Mouse (Mus musculus): ENCODE data around the gene Rbpj. TPM values are rescaled to one million over a fixed set of nuclear protein-coding genes. Genes with fewer than 3 reads are reported as not detected.

The Rbpj gene
- polyA plus RNA-seq, 1 experiment from 2014 or later, result 56.1 TPM

DNA sequence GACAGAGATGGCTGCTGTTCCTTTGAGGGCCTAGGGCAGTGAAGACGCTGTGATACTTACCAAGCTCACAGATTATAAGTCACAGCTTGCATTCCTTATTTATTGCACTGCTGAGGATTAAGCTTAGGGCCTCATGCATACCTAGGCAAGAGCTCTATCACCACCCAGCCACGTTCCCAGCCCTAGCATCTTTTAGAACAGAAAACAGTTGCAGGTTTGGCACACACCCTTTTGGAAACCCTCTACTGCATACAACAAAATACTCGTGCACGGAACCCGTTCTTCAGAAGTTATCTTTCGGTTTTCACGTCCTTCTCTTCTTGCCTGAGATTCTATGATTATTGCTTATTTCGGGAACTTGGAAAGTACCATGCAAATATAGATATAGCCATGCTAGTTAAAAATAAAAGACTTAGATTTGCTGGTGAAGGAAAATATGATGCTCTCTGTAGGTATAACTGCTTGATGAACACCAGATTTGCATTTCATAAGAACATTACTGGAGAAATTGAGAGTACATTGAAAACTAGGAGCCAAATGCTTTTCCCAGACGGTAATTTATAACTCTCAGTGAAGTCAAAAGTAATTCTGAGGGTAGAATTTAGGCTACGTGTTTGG lies 111.4 kb downstream of the Rbpj start:
- WGBS, result 88% methylated on average over 10 of the region's 10 CpGs
- ATAC-seq (ENCODE audit: low FRiP score), result no peak
- H3K4me2 ChIP-seq (replicated peaks; ENCODE audit: low read depth, low read length), result no peak overlapping the region

DNA sequence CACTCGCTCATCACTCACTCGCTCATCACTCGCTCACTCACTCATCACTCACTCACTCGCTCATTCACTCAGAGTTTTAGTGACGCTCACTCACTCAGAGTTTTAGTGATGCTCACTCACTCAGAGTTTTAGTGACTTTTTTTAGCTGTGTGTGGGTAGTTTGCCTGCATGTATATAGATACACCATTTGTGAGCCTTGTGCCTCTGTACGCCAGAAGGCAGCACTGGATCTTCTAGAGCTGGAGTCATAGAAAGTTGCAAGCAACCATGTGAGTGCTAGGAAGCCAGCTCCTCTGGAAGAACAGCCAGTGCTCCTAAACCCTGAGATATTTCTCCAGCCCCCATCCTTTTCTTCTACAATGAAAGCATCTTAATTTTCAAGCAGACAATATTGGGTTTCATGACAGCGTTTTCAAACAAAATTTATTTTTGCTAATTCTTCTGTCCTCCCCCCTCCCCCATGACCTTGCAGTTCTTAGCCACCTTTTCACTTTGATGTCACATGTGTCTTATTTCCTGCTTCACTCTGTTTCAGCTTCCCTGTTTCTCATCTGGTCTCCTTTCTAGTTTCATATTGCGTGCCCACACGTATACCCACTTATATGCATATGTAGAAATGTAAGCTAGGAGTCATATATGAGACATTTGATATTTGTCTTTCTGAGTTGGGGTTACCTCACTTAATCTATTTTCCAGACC lies 118.3 kb downstream of the Rbpj start:
- Histone ChIP-seq H3K9ac (ENCODE audit: low read depth, low read length) (no peak overlapping the region), H3K4me3 (ENCODE audit: low read depth, low read length) (no peak overlapping the region), H3K27me3 (ENCODE audit: control insufficient read depth, insufficient read depth, low read length) (no peaks in the 10 kb centered on the region), H3K27ac (ENCODE audit: low read depth, low read length) (no peak overlapping the region), H3K4me1 (replicated peaks; ENCODE audit: control insufficient read depth, insufficient read depth, low read length) (no peaks in the 10 kb centered on the region), H3K9me3 (ENCODE audit: control insufficient read depth, low read length) (no peaks in the 10 kb centered on the region), H3K36me3 (ENCODE audit: control insufficient read depth, insufficient read depth, low read length) (no peaks in the 10 kb centered on the region), H3K4me2 (replicated peaks; ENCODE audit: low read depth, low read length) (no peak overlapping the region)
- 88% methylated on average over 9 of the region's 9 CpGs for WGBS
- ATAC-seq (ENCODE audit: low FRiP score) (no peak), DNase-seq (ENCODE audit: low spot score) (no peak)

More for the DNA sequence above, 111.4 kb downstream of the Rbpj start:
- Histone ChIP-seq H3K9me3 (ENCODE audit: control insufficient read depth, low read length) (no peaks in the 10 kb centered on the region), H3K4me3 (ENCODE audit: low read depth, low read length) (no peak overlapping the region), H3K36me3 (ENCODE audit: control insufficient read depth, insufficient read depth, low read length) (no peaks in the 10 kb centered on the region), H3K27me3 (ENCODE audit: control insufficient read depth, insufficient read depth, low read length) (no peaks in the 10 kb centered on the region), H3K9ac (ENCODE audit: low read depth, low read length) (no peak overlapping the region), H3K4me1 (replicated peaks; ENCODE audit: control insufficient read depth, insufficient read depth, low read length) (no peaks in the 10 kb centered on the region), H3K27ac (ENCODE audit: low read depth, low read length) (no peak overlapping the region)
- DNase-seq (ENCODE audit: low spot score), result no peak

DNA sequence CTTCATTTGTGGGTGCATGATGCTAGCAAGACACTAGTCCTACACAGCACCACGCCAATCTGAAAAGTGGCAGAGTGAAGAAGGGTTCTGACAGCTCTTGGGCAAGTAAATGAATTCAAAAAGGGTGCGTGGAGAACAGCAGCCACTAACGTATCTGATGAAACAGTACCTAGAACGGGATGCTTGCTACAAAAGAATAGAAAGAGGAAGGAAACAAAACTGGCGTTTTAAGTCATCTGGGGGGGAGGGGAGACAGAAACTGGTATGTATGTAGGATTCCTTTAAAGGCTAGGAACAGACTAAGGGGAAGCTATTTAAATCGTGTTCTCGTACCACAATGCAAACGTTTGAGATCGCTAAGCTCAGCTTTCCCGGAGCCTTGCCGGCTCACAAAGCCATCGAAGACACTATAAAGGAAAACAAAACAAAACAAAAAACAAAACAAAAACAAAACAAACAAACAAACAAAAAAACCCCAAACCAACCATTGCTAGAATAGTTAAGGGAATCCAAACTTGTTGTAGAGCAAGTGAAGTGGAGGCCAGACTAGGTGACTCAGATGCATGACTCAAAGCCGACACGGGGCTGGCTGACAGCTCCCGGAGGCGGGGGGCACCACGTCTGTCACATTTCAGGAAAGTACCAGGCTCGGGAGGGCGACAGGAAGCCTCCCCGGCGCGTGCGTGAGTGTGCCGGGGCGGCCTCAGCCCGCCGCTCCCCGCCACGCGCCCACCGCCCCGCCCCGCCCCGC lies 122.6 kb downstream of the Rbpj start:
- H3K4me1 ChIP-seq (replicated peaks; ENCODE audit: control insufficient read depth, insufficient read depth, low read length), result no peaks in the 10 kb centered on the region
- H3K4me2 ChIP-seq (replicated peaks; ENCODE audit: low read depth, low read length), result peak overlapping the region; percentile 94
- no peaks in the 10 kb centered on the region for H3K27me3 ChIP-seq (ENCODE audit: control insufficient read depth, insufficient read depth, low read length)
- H3K4me3 ChIP-seq (ENCODE audit: low read depth, low read length), result peak overlapping the region; percentile 91
- H3K9ac ChIP-seq (ENCODE audit: low read depth, low read length), result peak overlapping the region; percentile 70
- H3K36me3 ChIP-seq (ENCODE audit: control insufficient read depth, insufficient read depth, low read length), result no peaks in the 10 kb centered on the region
- H3K9me3 ChIP-seq (ENCODE audit: control insufficient read depth, low read length), result no peaks in the 10 kb centered on the region
- H3K27ac ChIP-seq (ENCODE audit: low read depth, low read length), result peak overlapping the region; percentile 52
- WGBS, result 2% methylated on average over 26 of the region's 34 CpGs
- ATAC-seq (ENCODE audit: low FRiP score) (no peak; the same call in 1 of the 2 replicates), DNase-seq (ENCODE audit: low spot score) (peak; percentile 29)

DNA sequence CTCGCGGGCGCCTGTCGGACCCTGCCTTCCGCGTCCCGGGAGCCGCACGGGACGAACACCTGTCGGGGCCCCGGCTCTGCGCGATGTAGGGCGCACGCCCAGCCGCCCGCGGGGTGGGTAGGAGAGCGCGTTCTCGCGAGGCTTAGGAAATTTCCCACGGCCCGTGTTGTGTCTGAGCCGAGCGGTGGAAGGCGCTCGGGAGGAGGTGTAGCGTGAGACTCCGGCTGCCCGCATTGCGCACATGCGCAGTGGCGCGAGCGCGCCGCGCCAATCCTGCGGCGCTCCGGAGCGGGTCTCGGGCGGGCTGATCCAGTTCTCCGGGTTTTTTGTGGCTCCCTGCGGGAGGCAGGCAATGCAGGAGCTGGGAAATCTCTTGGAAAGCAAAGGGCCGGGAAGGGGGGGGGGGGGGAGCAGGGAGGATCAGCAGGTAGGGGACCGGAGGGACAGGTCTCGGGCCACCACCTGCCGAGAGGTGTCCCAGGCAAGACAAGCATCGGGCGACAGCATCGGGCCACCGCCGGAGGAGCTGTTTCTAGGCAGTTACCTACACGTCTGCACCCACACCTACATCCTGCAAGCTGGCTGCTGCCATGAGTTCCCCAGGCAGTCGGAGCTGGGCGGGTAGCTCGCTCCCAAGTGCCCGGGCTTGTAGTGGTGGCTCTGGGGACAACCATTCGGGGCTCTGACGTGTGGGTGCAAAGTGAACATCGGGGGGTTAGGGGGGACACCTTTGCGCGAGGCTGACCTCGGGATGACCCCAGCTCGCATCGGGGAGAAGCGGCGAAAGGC lies 123.4 kb downstream of the Rbpj start:
- H3K27ac ChIP-seq (ENCODE audit: low read depth, low read length), result peak overlapping the region; percentile 92
- H3K4me1 ChIP-seq (replicated peaks; ENCODE audit: control insufficient read depth, insufficient read depth, low read length), result no peaks in the 10 kb centered on the region; the same call in 1 of the 2 replicates
- DNase-seq (ENCODE audit: low spot score) (peak; percentile 98), ATAC-seq (ENCODE audit: low FRiP score) (peak; percentile 87)
- H3K27me3 ChIP-seq (ENCODE audit: control insufficient read depth, insufficient read depth, low read length), result no peaks in the 10 kb centered on the region
- WGBS, result under 1% methylated on average over 68 of the region's 72 CpGs
- H3K36me3 ChIP-seq (ENCODE audit: control insufficient read depth, insufficient read depth, low read length), result no peaks in the 10 kb centered on the region
- H3K4me2 ChIP-seq (replicated peaks; ENCODE audit: low read depth, low read length), result peak overlapping the region; percentile 94
- peak overlapping the region; percentile 91 for H3K4me3 ChIP-seq (ENCODE audit: low read depth, low read length)
- H3K9me3 ChIP-seq (ENCODE audit: control insufficient read depth, low read length), result no peaks in the 10 kb centered on the region
- peak overlapping the region; percentile 99 for H3K9ac ChIP-seq (ENCODE audit: low read depth, low read length)

DNA sequence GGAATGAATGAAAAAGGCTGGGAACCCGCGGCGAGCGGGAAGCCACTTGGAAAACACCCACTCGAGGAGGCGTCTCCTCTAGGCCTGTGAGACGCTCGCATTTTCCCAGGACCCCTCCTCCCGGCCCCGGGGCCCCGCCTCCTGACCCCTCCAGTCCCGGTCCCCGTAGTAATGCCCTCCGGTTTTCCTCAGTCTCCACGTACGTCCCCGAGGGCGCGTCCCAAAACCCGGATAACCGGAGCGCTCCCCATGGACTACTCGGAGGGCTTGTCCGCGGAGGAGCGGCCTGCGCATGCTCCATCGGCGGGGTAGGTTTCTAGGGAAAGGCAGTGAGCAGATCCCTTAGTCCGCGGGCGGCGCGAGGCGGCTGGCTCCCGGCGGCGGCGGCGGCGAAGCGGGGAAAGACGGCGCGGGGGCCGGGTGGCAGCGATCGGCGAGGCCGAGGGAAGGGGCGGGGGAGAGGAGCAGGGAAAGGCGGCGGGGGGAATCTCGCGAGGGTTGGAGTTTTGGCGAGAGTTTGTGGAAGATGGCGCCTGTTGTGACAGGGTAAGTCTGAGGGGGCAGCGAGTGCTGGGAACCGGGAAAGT lies 124.3 kb downstream of the Rbpj start:
- H3K4me3 ChIP-seq (ENCODE audit: low read depth, low read length), result peak overlapping the region; percentile 91
- peak; percentile 91 for ATAC-seq (ENCODE audit: low FRiP score)
- H3K27me3 ChIP-seq (ENCODE audit: control insufficient read depth, insufficient read depth, low read length), result no peaks in the 10 kb centered on the region
- H3K4me2 ChIP-seq (replicated peaks; ENCODE audit: low read depth, low read length), result peak overlapping the region; percentile 94
- H3K36me3 ChIP-seq (ENCODE audit: control insufficient read depth, insufficient read depth, low read length), result no peaks in the 10 kb centered on the region
- peak overlapping the region; percentile 99 for H3K9ac ChIP-seq (ENCODE audit: low read depth, low read length)
- no peaks in the 10 kb centered on the region; the same call in 1 of the 2 replicates for H3K4me1 ChIP-seq (replicated peaks; ENCODE audit: control insufficient read depth, insufficient read depth, low read length)
- H3K27ac ChIP-seq (ENCODE audit: low read depth, low read length), result peak overlapping the region; percentile 92
- no peaks in the 10 kb centered on the region for H3K9me3 ChIP-seq (ENCODE audit: control insufficient read depth, low read length)
- WGBS, result under 1% methylated on average over 56 of the region's 59 CpGs
- peak; percentile 97 for DNase-seq (ENCODE audit: low spot score)

DNA sequence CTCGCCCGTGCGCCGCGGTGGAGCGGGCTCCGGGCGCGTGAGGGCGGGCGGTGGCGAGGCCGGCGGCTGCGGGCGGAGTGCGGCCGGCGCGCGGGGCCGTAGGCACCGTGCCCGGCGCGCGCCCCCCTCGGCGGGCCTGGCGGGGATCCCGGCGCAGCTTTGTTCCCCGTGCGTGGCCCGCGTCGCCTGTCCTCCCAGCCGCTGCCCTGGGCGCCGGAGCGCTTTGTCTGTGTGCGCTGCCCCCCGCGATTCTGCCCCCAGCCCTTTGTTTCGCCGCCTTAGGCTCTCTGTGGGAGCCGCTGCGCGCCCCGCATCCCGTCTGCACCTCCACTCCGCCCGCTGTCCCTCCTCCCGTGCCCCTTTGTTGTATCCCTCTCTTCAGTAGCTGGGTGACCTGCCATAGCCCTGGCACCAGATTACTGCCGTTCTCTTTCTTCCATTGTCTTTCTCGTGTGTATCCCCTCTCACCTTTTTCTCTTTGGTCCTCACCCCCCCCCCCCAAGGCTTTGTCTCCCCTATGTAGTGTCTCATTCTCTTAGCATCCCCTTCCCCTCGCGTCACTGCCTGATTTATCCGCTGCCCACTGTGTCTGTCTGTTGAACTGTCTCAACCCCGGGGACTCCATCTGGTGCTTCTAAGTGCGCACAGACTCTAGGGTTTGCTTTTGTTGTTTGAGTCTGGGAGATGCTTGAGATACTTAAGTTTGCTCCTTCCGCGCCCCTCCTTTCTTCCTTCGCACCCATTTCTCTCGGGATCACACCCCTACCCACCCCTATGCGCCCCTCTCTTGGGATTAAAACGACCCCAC lies 125.1 kb downstream of the Rbpj start:
- ATAC-seq (ENCODE audit: low FRiP score) (peak; percentile 30; the same call in 1 of the 2 replicates), DNase-seq (ENCODE audit: low spot score) (peak; percentile 75)
- WGBS, result under 1% methylated on average over 36 of the region's 67 CpGs
- Histone ChIP-seq H3K9ac (ENCODE audit: low read depth, low read length) (peak overlapping the region; percentile 99), H3K27me3 (ENCODE audit: control insufficient read depth, insufficient read depth, low read length) (no peaks in the 10 kb centered on the region), H3K9me3 (ENCODE audit: control insufficient read depth, low read length) (no peaks in the 10 kb centered on the region), H3K36me3 (ENCODE audit: control insufficient read depth, insufficient read depth, low read length) (no peaks in the 10 kb centered on the region), H3K4me1 (replicated peaks; ENCODE audit: control insufficient read depth, insufficient read depth, low read length) (no peaks in the 10 kb centered on the region; the same call in 1 of the 2 replicates), H3K27ac (ENCODE audit: low read depth, low read length) (peak overlapping the region; percentile 92), H3K4me2 (replicated peaks; ENCODE audit: low read depth, low read length) (peak overlapping the region; percentile 59), H3K4me3 (ENCODE audit: low read depth, low read length) (peak overlapping the region; percentile 91)

DNA sequence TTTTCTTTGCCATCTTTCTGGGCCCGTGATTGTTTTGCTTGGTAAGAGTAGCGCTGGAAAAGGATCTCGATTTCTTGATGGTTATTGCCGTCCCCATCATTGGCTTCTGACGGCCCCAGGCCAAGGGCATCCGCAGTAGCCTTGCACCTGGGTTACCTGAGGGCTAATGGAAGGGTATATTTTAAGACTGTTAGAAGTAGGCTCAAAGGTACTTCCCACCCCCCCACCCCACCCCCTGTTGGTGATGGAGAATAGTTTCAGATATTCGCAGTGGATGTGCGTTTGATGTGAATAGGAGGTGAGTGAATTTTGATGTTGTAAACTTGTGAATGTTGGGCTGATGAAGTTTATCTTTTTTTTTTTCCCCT lies 125.7 kb downstream of the Rbpj start:
- peak overlapping the region; percentile 59 for H3K4me2 ChIP-seq (replicated peaks; ENCODE audit: low read depth, low read length)
- WGBS, result under 1% methylated on average over 8 of the region's 8 CpGs
- no peaks in the 10 kb centered on the region; the same call in 1 of the 2 replicates for H3K4me1 ChIP-seq (replicated peaks; ENCODE audit: control insufficient read depth, insufficient read depth, low read length)
- no peaks in the 10 kb centered on the region for H3K27me3 ChIP-seq (ENCODE audit: control insufficient read depth, insufficient read depth, low read length)
- no peak for ATAC-seq (ENCODE audit: low FRiP score)
- no peaks in the 10 kb centered on the region for H3K9me3 ChIP-seq (ENCODE audit: control insufficient read depth, low read length)
- H3K9ac ChIP-seq (ENCODE audit: low read depth, low read length), result peak overlapping the region; percentile 99
- H3K4me3 ChIP-seq (ENCODE audit: low read depth, low read length), result peak overlapping the region; percentile 91
- peak overlapping the region; percentile 92 for H3K27ac ChIP-seq (ENCODE audit: low read depth, low read length)
- DNase-seq (ENCODE audit: low spot score), result no peak
- H3K36me3 ChIP-seq (ENCODE audit: control insufficient read depth, insufficient read depth, low read length), result no peaks in the 10 kb centered on the region
